Mouse (Mus musculus): Measurements from ENCODE around the gene Camk2d. TPM values are rescaled to one million over a fixed set of nuclear protein-coding genes. Genes with fewer than 3 reads are reported as not detected.
A peak's percentile ranks its signal among the peaks of the same experiment; 100 is the strongest.

The Camk2d gene
- 37.8 and 39.9 TPM in 2 replicates for polyA plus RNA-seq (2015; fragmentation: Nextera tagmentation; extraction: Ambion mirVana)

- Histone ChIP-seq H3K27ac (peak within 1 kb of the TSS; percentile 99), H3K4me1 (replicated peaks) (no peaks in the 10 kb centered on the region), H3K36me3 (no peaks in the 10 kb centered on the region), H3K9me3 (no peaks in the 10 kb centered on the region), H3K4me3 (replicated peaks) (peak within 1 kb of the TSS; percentile 84), H3K4me2 (replicated peaks) (peak within 1 kb of the TSS; percentile 80), H3K27me3 (replicated peaks) (no peaks in the 10 kb centered on the region), H3K9ac (peak within 1 kb of the TSS; percentile 90)
- ATAC-seq = peak; percentile 93
- 0% methylated on average over 16 of the region's 16 CpGs for WGBS
These were observed at the start of gene Camk2d for GRCm38 (mm10) chr3:126596086-126596485. Camk2d (plus strand) TSS chr3:126596302.

DNA sequence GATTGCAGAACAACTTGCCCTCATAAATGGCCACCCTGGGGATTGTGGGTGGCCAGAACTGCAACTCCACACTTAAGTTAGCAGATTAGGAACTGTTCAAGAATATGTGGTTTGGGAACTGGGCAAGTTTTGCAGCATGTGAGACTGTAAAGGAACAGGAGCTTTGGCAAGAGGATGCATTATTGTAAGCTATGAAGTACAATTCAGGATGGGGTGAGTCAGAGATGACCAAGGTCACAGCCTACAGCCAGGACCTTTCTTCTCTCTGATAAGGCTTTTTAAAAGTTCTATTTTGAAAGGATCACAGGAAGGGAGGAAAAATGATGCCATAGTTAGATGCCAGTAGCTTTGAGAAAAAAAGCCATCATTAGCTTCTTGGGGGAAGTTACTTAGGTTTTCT is 48.2 kb upstream of the Camk2d start:
- no peak for ATAC-seq
- Histone ChIP-seq H3K9me3 (no peaks in the 10 kb centered on the region), H3K9ac (no peak overlapping the region), H3K27ac (no peak overlapping the region), H3K36me3 (no peaks in the 10 kb centered on the region), H3K4me1 (replicated peaks) (no peaks in the 10 kb centered on the region), H3K4me2 (replicated peaks) (no peak overlapping the region), H3K27me3 (replicated peaks) (no peaks in the 10 kb centered on the region), H3K4me3 (replicated peaks) (no peak overlapping the region)

GRCm38 (mm10) chr3:126563646-126564045 is 32.5 kb upstream of the Camk2d start:
- Histone ChIP-seq H3K4me2 (replicated peaks) (no peak overlapping the region), H3K9ac (no peak overlapping the region), H3K4me1 (replicated peaks) (no peaks in the 10 kb centered on the region), H3K4me3 (replicated peaks) (no peak overlapping the region), H3K27me3 (replicated peaks) (no peaks in the 10 kb centered on the region), H3K27ac (no peak overlapping the region), H3K9me3 (no peaks in the 10 kb centered on the region), H3K36me3 (no peaks in the 10 kb centered on the region)
- no peak for ATAC-seq
- WGBS = 71% methylated on average over 2 of the region's 2 CpGs

DNA sequence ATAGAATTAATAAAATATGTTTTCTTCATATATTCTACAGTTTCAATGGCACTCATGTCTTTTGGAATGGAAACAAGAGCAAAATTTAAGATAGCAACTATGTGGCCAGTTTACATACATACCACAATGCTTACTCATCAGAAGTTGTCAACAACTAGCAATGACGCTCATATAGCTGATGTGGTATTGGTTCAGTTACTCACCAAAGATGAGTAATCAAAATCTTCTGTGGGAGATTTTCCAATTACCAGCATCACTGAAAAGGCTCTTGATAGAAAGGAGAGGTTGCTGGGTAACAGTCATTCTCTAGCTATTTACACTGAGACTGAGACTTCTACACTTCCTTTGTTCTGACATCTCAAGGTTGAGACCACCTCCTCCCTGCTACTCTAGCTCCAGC is 25.5 kb upstream of the Camk2d start:
- no peak overlapping the region for H3K9ac ChIP-seq
- no peak for ATAC-seq
- no peak overlapping the region for H3K4me3 ChIP-seq (replicated peaks)
- no peak overlapping the region for H3K4me2 ChIP-seq (replicated peaks)
- H3K9me3 ChIP-seq = no peaks in the 10 kb centered on the region
- no peaks in the 10 kb centered on the region for H3K27me3 ChIP-seq (replicated peaks)
- no peaks in the 10 kb centered on the region for H3K36me3 ChIP-seq
- H3K4me1 ChIP-seq (replicated peaks) = no peaks in the 10 kb centered on the region
- 85% methylated on average over 1 of the region's 1 CpGs for WGBS
- no peak overlapping the region for H3K27ac ChIP-seq

GRCm38 (mm10) chr3:126572915-126573314 is 23.2 kb upstream of the Camk2d start:
- H3K4me2 ChIP-seq (replicated peaks) = no peak overlapping the region
- H3K36me3 ChIP-seq = no peaks in the 10 kb centered on the region
- H3K9ac ChIP-seq = no peak overlapping the region
- no peak overlapping the region for H3K27ac ChIP-seq
- no peak for ATAC-seq
- H3K27me3 ChIP-seq (replicated peaks) = no peaks in the 10 kb centered on the region
- no peak overlapping the region for H3K4me3 ChIP-seq (replicated peaks)
- WGBS = 77% methylated on average over 5 of the region's 5 CpGs
- no peaks in the 10 kb centered on the region for H3K9me3 ChIP-seq
- H3K4me1 ChIP-seq (replicated peaks) = no peaks in the 10 kb centered on the region

DNA sequence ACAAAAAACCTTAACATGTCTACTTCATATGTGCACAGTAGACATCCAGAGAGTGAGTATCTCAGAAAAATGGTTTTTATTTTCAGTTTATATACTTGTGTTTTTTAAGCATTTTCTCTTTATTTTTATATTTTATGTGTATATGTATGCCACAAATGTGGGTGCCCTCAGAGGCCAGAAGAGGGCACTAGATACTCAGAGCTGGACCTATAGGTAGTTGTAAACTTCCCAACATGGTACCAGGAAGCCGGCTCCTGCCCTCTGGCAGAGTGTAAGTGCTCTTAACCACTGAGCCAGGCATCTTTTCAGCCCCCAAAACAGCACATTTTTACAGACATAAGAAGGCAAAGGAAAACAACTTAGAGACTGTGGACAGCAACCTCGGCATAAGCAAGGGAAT is 20.2 kb upstream of the Camk2d start:
- Histone ChIP-seq H3K9me3 (no peaks in the 10 kb centered on the region), H3K9ac (no peak overlapping the region), H3K27me3 (replicated peaks) (no peaks in the 10 kb centered on the region), H3K4me1 (replicated peaks) (no peaks in the 10 kb centered on the region), H3K4me2 (replicated peaks) (no peak overlapping the region), H3K27ac (no peak overlapping the region), H3K36me3 (no peaks in the 10 kb centered on the region), H3K4me3 (replicated peaks) (no peak overlapping the region)
- ATAC-seq = 0 out of 2 replicates have a peak, but pooled peaks have one; percentile 55
- 59% methylated on average over 2 of the region's 2 CpGs for WGBS

GRCm38 (mm10) chr3:126586134-126586533 is 10.0 kb upstream of the Camk2d start:
- H3K27me3 ChIP-seq (replicated peaks) = no peaks in the 10 kb centered on the region
- no peaks in the 10 kb centered on the region for H3K4me1 ChIP-seq (replicated peaks)
- no peak overlapping the region for H3K4me2 ChIP-seq (replicated peaks)
- H3K4me3 ChIP-seq (replicated peaks) = no peak overlapping the region
- ATAC-seq = no peak
- H3K36me3 ChIP-seq = no peaks in the 10 kb centered on the region
- no peaks in the 10 kb centered on the region for H3K9me3 ChIP-seq
- 83% methylated on average over 3 of the region's 3 CpGs for WGBS
- H3K27ac ChIP-seq = no peak overlapping the region
- H3K9ac ChIP-seq = no peak overlapping the region

- H3K27me3 ChIP-seq (replicated peaks) = no peaks in the 10 kb centered on the region
These were observed 8.6 kb upstream of the Camk2d start for GRCm38 (mm10) chr3:126587477-126587876.

DNA sequence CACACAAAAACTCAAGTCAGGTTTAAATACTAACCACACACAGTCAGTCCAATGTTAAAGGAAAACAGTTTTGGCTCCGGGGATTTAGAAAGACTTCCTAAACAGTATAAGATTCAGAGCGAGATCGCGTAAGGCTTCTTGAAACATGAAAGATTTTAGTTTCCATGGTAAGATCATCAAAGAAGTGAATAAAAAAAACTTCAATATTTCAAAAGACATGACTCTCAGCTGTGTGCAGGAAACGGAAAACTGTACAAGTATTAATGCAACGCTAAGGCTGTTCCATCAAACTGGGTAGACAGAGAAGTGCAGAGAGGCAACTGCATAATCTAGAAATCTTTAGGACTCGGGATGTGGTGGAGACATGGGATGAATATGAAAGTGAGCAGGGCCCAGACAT is 6.5 kb upstream of the Camk2d start:
- no peaks in the 10 kb centered on the region for H3K36me3 ChIP-seq

More at GRCm38 (mm10) chr3:126587477-126587876, 8.6 kb upstream of the Camk2d start:
- WGBS = 81% methylated on average over 3 of the region's 3 CpGs
- no peaks in the 10 kb centered on the region for H3K36me3 ChIP-seq
- no peaks in the 10 kb centered on the region for H3K4me1 ChIP-seq (replicated peaks)
- no peak for ATAC-seq
- no peak overlapping the region for H3K4me3 ChIP-seq (replicated peaks)
- H3K9me3 ChIP-seq = no peaks in the 10 kb centered on the region
- no peak overlapping the region for H3K9ac ChIP-seq
- no peak overlapping the region for H3K4me2 ChIP-seq (replicated peaks)
- no peak overlapping the region for H3K27ac ChIP-seq

GRCm38 (mm10) chr3:126595456-126595855 is 646 bp upstream of the Camk2d start:
- peak overlapping the region; percentile 80; the same call in 1 of the 2 replicates for H3K4me2 ChIP-seq (replicated peaks)
- H3K9me3 ChIP-seq = no peaks in the 10 kb centered on the region
- H3K27me3 ChIP-seq (replicated peaks) = no peaks in the 10 kb centered on the region
- H3K4me3 ChIP-seq (replicated peaks) = peak overlapping the region; percentile 84
- H3K27ac ChIP-seq = no peak overlapping the region
- ATAC-seq = no peak
- no peaks in the 10 kb centered on the region for H3K4me1 ChIP-seq (replicated peaks)
- H3K36me3 ChIP-seq = no peaks in the 10 kb centered on the region
- WGBS = 50% methylated on average over 4 of the region's 4 CpGs
- H3K9ac ChIP-seq = no peak overlapping the region

More for the DNA sequence above, 6.5 kb upstream of the Camk2d start:
- 92% methylated on average over 7 of the region's 7 CpGs for WGBS
- Histone ChIP-seq H3K4me2 (replicated peaks) (no peak overlapping the region), H3K9me3 (no peaks in the 10 kb centered on the region), H3K4me1 (replicated peaks) (no peaks in the 10 kb centered on the region), H3K27ac (no peak overlapping the region), H3K4me3 (replicated peaks) (no peak overlapping the region), H3K9ac (no peak overlapping the region), H3K27me3 (replicated peaks) (no peaks in the 10 kb centered on the region)
- no peak for ATAC-seq

GRCm38 (mm10) chr3:126596491-126597160 is 524 bp downstream of the Camk2d start:
- H3K4me1 ChIP-seq (replicated peaks) = no peaks in the 10 kb centered on the region
- peak overlapping the region; percentile 99 for H3K27ac ChIP-seq
- H3K9me3 ChIP-seq = no peaks in the 10 kb centered on the region
- H3K9ac ChIP-seq = peak overlapping the region; percentile 90
- no peaks in the 10 kb centered on the region for H3K36me3 ChIP-seq
- WGBS = under 1% methylated on average over 65 of the region's 69 CpGs
- peak overlapping the region; percentile 84 for H3K4me3 ChIP-seq (replicated peaks)
- peak overlapping the region; percentile 80 for H3K4me2 ChIP-seq (replicated peaks)
- H3K27me3 ChIP-seq (replicated peaks) = no peaks in the 10 kb centered on the region
- peak; percentile 92 for ATAC-seq

GRCm38 (mm10) chr3:126597161-126597595 is 1.1 kb downstream of the Camk2d start:
- peak overlapping the region; percentile 80 for H3K4me2 ChIP-seq (replicated peaks)
- H3K9ac ChIP-seq = peak overlapping the region; percentile 90
- WGBS = under 1% methylated on average over 51 of the region's 51 CpGs
- peak overlapping the region; percentile 99 for H3K27ac ChIP-seq
- peak; percentile 81 for ATAC-seq
- H3K36me3 ChIP-seq = 0 out of 2 replicates have a peak, but pooled peaks cover under 1% of the 10 kb centered on the region
- peak overlapping the region; percentile 84 for H3K4me3 ChIP-seq (replicated peaks)
- no peaks in the 10 kb centered on the region for H3K9me3 ChIP-seq
- no peaks in the 10 kb centered on the region for H3K27me3 ChIP-seq (replicated peaks)
- H3K4me1 ChIP-seq (replicated peaks) = no peaks in the 10 kb centered on the region
